Mouse (Mus musculus) E14TG2a.4 (cell line): ENCODE results near the gene Nap1l5.

Experiments used
- CTCF ChIP-seq: conservative IDR thresholded peaks from 2 replicates; pipeline ENCODE4 v1.5.1; 2014; ENCODE audit warnings: low read length
- NANOG ChIP-seq: IDR thresholded peaks from 2 replicates; pipeline ENCODE4 v1.6.1; 2014; ENCODE audit warnings: borderline replicate concordance, low read length, mixed read lengths

DNA sequence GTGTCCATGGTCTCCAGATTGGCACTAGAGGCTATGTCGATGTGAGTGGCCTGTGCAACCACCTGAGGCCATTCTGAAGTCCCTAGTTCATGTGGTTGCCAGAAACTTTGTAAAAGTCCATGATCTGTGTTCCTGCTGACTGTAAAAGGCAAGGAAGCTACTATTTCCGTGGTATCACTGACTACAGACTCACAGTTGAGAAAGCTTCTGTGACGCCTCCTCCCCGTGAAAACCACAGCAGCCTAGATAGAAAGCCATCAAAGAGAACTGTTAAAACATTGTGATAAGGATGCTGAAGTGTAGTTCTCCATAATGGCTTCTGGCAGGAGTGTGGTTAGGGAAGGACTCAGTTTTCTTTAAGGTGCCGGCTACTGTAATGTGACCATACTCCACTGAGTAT lies 26.0 kb downstream of the Nap1l5 start:
- no peak for TF ChIP-seq CTCF
- TF ChIP-seq NANOG = no peak
